Mouse (Mus musculus) v-Abl transformed pro-B cells (cell line): Measurements from ENCODE around the gene Galnt6.

Source experiments
- in situ Hi-C, 2 experiments: fragments of 400-800 bp; cut with MboI; formaldehyde crosslinking; loops; one replicate each; pipeline ENCODE4 v1.15.1; 2025; ENCODE audit not compliant: unreplicated experiment in 2 of 2

Gene Galnt6

GRCm38 (mm10) chr15:100726721-100727120 lies 2.5 kb downstream of the Galnt6 start:
- in situ Hi-C loops, result no loop called here

DNA sequence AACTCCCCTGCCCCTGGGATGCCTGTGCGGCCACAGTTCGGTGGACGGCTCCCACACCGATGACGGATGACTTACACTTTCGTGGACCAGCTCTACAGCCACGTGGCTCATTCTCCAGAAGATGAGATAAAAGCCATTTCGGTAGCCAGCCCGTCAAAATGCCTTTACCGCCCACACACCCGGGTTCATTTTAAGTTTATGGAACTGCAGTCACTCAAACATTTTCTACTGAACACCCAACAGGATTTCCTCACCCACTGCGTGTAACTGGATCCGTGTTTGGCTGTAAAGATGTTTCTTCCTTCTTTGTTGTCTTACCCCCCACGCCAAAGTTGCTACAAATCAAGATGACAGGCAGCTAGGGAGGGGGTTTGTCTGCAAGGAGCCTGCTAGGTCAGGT lies 5.7 kb downstream of the Galnt6 start:
- in situ Hi-C loops, result no loop called here

GRCm38 (mm10) chr15:100722564-100722963 lies 6.6 kb downstream of the Galnt6 start:
- in situ Hi-C loops, result no loop called here

- in situ Hi-C loops, result no loop called here
Measured at GRCm38 (mm10) chr15:100722026-100722425, 7.2 kb downstream of the Galnt6 start.

DNA sequence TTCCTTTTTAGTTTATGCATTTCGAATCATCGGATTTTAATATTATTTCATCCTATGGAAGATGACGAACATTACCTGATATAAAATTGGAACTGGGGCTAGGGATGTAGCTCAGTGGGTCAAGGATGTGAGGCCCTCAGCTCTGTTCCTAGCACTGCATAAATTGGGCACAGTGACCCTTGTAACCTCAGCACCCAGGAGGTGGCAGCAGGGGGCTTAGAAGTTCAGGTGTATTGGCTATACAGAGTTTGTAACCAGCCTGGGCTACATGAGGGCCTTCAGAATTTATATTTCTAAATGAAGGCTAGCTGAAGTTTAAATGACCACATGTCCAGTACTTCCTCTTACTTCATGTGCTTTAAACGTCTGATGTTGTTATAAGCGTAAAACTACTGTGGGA lies 7.7 kb downstream of the Galnt6 start:
- in situ Hi-C loops, result no loop called here

- in situ Hi-C loops, result no loop called here
Measured at GRCm38 (mm10) chr15:100720066-100720465, 9.1 kb downstream of the Galnt6 start.

DNA sequence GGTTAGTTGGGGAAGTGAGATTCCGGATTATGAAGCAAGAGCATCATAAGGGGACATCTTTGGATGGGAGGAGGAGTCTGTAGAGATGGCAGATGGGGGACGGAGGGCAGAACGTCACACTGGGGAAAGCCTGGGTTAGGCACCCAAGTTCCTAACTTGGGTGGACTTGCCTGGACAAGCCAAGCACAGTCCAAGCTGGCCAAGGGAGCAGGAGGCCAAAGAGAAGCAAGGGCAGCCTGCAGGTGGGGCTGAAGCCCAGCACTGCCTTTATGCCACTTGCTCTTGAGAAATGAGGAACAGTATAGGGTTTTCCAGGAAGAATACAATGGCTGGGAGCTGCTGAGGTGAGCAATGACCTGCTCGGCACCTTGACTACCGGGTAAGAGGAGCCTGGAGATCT lies 10.0 kb downstream of the Galnt6 start:
- in situ Hi-C loops, result no loop called here

DNA sequence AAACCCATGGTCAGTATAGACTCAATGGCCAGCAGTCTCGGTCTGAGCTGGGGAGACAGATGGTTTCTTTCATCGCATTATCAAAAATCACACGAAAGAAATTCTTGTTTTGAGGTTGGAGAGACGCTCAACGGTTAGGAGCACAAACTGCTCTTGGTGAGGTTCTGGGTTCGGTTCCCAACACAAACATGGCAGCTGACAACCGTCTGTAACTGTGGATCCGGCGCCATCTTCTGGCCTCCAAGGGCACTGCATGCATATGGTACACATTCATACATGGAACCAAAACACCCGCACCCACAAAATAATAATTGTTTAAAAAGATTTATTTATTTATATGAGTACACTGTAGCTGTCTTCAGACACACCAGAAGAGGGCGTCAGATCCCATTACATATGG lies 10.6 kb downstream of the Galnt6 start:
- in situ Hi-C loops, result no loop called here

DNA sequence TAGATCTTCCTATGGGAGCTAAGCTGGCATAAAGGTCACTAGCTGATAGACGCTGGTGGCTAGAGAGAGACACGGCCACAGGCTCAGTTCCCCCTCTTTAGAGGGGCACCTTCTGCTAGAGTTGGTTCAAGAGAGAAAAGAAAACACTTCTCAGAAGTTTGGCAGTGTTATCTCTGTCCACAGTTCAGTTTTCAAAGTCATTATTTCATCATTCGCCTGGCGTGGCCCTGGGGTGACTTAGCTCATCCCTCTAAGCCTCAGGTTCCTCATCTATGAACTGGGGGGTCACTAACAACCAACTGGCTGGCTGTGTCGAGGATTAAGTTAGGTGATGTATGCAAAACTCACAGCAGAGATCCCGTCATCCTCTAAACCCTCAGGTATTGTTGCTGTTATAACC lies 11.2 kb downstream of the Galnt6 start:
- in situ Hi-C loops, result no loop called here

GRCm38 (mm10) chr15:100715399-100715993 lies 13.7 kb downstream of the Galnt6 start:
- in situ Hi-C loops, result no loop called here

DNA sequence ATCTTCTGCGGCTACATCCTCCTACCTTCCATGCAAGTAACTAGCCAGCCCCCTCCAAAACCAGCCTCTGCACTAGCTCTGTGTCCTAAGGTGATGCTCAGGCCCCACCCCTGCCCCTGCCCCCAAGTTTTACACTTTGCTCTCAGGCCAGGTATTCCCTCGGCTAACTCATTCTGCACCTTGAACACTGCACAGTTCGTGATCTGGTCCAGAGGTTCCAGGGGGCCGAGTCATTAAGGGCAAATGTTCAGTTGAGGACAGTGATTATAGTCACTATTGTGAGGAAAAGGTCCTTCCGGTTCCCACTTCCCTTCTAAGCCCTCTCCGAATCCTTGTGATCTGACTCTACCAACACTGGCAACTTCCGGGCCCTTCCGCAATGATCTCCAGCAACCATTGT lies 14.7 kb downstream of the Galnt6 start:
- in situ Hi-C loops, result no loop called here

GRCm38 (mm10) chr15:100710838-100711237 lies 18.3 kb downstream of the Galnt6 start:
- in situ Hi-C loops, result no loop called here

- in situ Hi-C loops, result no loop called here
Measured at GRCm38 (mm10) chr15:100708433-100709078, 20.6 kb downstream of the Galnt6 start.

DNA sequence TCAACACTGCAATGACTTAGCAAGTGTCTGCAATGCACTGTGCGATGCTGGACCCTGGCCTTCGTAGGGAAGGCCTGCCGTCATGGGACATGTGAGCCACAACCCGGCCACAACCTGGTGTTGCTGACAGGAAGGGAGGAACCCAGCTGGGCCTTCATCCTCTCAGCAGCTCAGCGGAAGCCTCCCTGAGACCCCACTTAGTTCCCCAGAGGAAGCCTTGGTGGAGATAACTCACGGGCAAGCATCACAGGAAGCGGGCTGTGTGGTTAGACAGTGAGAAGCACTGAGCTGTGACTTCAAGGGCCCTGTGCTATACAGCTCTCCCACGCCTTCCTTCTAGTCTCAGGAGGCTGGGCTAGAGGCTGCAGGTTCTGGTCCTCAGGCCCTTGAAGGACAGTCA lies 22.9 kb downstream of the Galnt6 start:
- in situ Hi-C loops, result no loop called here

DNA sequence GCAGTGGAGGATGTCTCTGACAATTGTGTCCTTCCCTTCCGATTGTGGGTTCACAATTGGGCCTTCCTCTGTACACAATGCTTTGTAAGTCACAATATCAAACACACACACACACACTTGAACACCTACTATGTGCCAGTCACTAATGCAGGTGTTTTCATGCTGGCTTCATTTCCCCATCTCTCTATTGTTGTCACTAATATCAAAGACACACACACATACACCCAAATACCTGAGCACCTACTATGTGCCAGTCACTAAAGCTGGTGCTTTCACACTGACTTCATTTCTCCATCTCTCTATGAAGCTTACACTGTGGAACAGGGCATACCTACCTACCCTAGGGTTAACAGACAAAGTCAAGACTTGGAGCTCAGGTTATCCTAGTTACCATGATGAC lies 23.8 kb downstream of the Galnt6 start:
- in situ Hi-C loops, result no loop called here

GRCm38 (mm10) chr15:100703913-100704312 lies 25.3 kb downstream of the Galnt6 start:
- in situ Hi-C loops, result no loop called here

GRCm38 (mm10) chr15:100701856-100702255 lies 27.3 kb downstream of the Galnt6 start:
- in situ Hi-C loops, result no loop called here

DNA sequence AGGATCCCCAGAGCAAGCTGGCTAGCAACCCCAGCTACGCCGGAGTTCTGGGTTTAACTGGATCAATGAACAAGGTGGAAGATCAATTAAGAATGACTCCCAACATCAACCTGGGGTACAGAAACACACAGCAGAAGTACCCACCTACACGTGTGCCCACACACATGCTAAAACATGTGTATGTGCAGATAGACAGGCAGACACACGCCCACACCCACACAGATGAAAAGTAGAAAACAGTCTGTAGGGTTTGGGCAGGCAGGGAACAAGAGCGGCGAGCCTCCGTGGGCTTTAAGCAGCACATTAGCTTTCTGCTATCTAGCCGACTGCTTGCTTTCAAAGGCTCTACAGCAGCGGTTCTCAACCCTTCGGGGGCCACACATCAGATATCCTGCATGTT lies 28.1 kb downstream of the Galnt6 start:
- in situ Hi-C loops, result no loop called here

GRCm38 (mm10) chr15:100700424-100700823 lies 28.8 kb downstream of the Galnt6 start:
- in situ Hi-C loops, result no loop called here

DNA sequence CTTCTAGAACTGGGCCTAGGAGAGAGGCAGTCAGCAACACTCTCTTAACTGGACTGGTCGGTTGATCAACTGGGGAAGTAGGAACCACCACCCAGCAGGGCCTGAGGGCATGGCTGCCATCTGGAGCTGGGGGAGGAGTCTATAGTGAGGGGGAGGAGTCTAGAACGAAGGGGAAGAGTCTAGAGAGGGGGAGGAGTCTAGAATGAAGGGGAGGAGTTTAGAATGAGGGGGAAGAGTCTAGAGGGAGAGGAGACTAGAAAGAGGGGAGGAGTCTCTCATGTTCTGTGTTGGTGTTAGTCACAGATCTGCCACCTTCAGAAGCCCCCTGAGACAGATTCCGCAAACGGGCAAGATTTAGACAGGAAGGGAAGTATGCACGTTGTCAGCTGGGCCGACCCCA lies 29.8 kb downstream of the Galnt6 start:
- in situ Hi-C loops, result no loop called here

GRCm38 (mm10) chr15:100698078-100698477 lies 31.1 kb downstream of the Galnt6 start:
- in situ Hi-C loops, result no loop called here

- in situ Hi-C loops, result no loop called here
Measured at GRCm38 (mm10) chr15:100694406-100694805, 34.8 kb downstream of the Galnt6 start.

DNA sequence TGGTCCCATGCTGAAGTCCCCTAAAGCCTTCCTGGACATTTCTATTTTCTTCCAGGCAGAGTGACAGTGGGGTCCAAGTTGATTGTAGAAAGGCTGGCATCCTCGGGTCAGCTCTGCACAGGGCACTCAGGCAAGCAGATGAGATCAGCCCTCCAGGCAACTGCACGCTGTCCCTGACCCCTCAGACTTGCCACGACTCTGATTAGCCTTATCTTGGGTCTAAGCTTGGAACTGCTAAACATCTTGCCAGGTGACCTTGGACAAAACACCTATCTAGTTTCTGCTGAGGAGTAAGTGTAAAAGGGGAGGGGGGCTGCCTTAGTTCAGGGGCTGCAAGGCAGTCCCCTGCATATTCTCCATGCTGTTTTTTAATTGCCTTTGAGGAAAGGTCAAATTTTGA lies 37.2 kb downstream of the Galnt6 start:
- in situ Hi-C loops, result no loop called here
